In genomic region chr15:97765090-97765794, GRCm38 (mm10) we compare ENCODE assay signal across 9 mouse cellular contexts. TPM values are rescaled to one million over a fixed set of nuclear protein-coding genes. Genes with fewer than 3 reads are reported as not detected.
A peak's percentile ranks its signal among the peaks of the same experiment; 100 is the strongest.
DNase-seq lines count a peak whose midpoint lies in the region; ATAC-seq and TF ChIP-seq lines count a peak whose summit lies in the region.
"Had no signal": no experiment of that assay in that cellular context is flagged by ENCODE, and none has a peak within 500 bp of the region (broad histone marks: within the 10 kb centered on the region; RNA-seq: fewer than 3 reads in every experiment).

No protein-coding gene starts in this region.

- 41% methylated on average over 12 of the region's 13 CpGs for WGBS in liver, postnatal 0 days (ENCODE audit: insufficient replicate concordance)
- WGBS in liver, embryonic 12.5 days (ENCODE audit: insufficient replicate concordance): 29% methylated on average over 13 of the region's 13 CpGs
- WGBS in heart, embryonic 14.5 days: 42% methylated on average over 13 of the region's 13 CpGs
- WGBS in limb, embryonic 13.5 days: 38% methylated on average over 13 of the region's 13 CpGs
- 50% methylated on average over 13 of the region's 13 CpGs for WGBS in small intestine, adult 2 months

- no peaks in the 10 kb centered on the region for H3K36me3 ChIP-seq in liver, postnatal 0 days (replicated peaks; ENCODE audit: insufficient read depth, low read length)
- H3K36me3 ChIP-seq in liver, embryonic 12.5 days: no peaks in the 10 kb centered on the region
- H3K36me3 ChIP-seq in heart, embryonic 14.5 days (ENCODE audit: control insufficient read depth, insufficient read depth, low read length): peaks cover 3% of the 10 kb centered on the region; the same call in 1 of the 2 replicates
- peaks cover 2% of the 10 kb centered on the region; the same call in 1 of the 2 replicates for H3K36me3 ChIP-seq in limb, embryonic 13.5 days
- H3K36me3 ChIP-seq in small intestine, adult 2 months (ENCODE audit: control insufficient read depth, insufficient read depth, low read length): no peaks in the 10 kb centered on the region
- H3K36me3 ChIP-seq: liver, embryonic 15.5 days had no signal

- no peak for TF ChIP-seq CTCF in liver, postnatal 0 days (IDR thresholded peaks at IDR 0.05; ENCODE audit: low read depth)
- no peak for TF ChIP-seq CTCF in small intestine, adult 2 months (IDR thresholded peaks at IDR 0.05; ENCODE audit: extremely low read depth, insufficient read length, insufficient replicate concordance, low read depth, low read length)

- H3K9me3 ChIP-seq in liver, postnatal 0 days (ENCODE audit: low read length): no peaks in the 10 kb centered on the region
- H3K9me3 ChIP-seq in liver, embryonic 12.5 days (replicated peaks): no peaks in the 10 kb centered on the region
- H3K9me3 ChIP-seq in heart, embryonic 14.5 days (ENCODE audit: control insufficient read depth, low read length): no peaks in the 10 kb centered on the region
- no peaks in the 10 kb centered on the region for H3K9me3 ChIP-seq in limb, embryonic 13.5 days
- H3K9me3 ChIP-seq: liver, embryonic 15.5 days had no signal

- no peak for DNase-seq in liver, postnatal 0 days
- no peak for DNase-seq in right cerebral cortex, postnatal 10 days (ENCODE audit: low spot score in 2 of 2)
- no peak for DNase-seq in adrenal gland, postnatal 14 days

- 0 out of 2 replicates have a peak overlapping the region, but pooled peaks have one; percentile 84 for H3K4me2 ChIP-seq in liver, postnatal 0 days (ENCODE audit: low read depth, low read length)
- no peak overlapping the region for H3K4me2 ChIP-seq in liver, embryonic 12.5 days
- H3K4me2 ChIP-seq in heart, embryonic 14.5 days (ENCODE audit: low read length): peak overlapping the region; percentile 95
- peak overlapping the region; percentile 91 for H3K4me2 ChIP-seq in limb, embryonic 13.5 days (replicated peaks)
- H3K4me2 ChIP-seq: liver, embryonic 15.5 days had no signal

- H3K27me3 ChIP-seq in liver, postnatal 0 days (ENCODE audit: insufficient read depth, low read length): peaks cover 14% of the 10 kb centered on the region
- peaks cover 83% of the 10 kb centered on the region for H3K27me3 ChIP-seq in liver, embryonic 12.5 days (replicated peaks)
- H3K27me3 ChIP-seq in heart, embryonic 14.5 days (ENCODE audit: control insufficient read depth, insufficient read depth, low read length): no peaks in the 10 kb centered on the region
- peaks cover 14% of the 10 kb centered on the region for H3K27me3 ChIP-seq in limb, embryonic 13.5 days
- peaks cover 21% of the 10 kb centered on the region for H3K27me3 ChIP-seq in small intestine, adult 2 months (ENCODE audit: control insufficient read depth, insufficient read depth, low read length)

- no peak for ATAC-seq in liver, postnatal 0 days
- ATAC-seq in liver, embryonic 12.5 days: no peak
- no peak for ATAC-seq in heart, embryonic 14.5 days (ENCODE audit: insufficient number of reproducible peaks, insufficient read depth, low FRiP score, low read depth)
- ATAC-seq in limb, embryonic 13.5 days (ENCODE audit: low FRiP score, low read depth): no peak
- no peak for ATAC-seq in CD4-positive, CD25-positive, alpha-beta regulatory T cell, adult 4 months

- no peak overlapping the region for H3K27ac ChIP-seq in liver, postnatal 0 days (ENCODE audit: low read depth)
- H3K27ac ChIP-seq in liver, embryonic 12.5 days: no peak overlapping the region
- no peak overlapping the region for H3K27ac ChIP-seq in heart, embryonic 14.5 days (replicated peaks in 1 of 2; ENCODE audit: control insufficient read depth in 1 of 2, insufficient read depth in 1 of 2, low read depth in 2 of 2, low read length in 2 of 2)
- H3K27ac ChIP-seq in limb, embryonic 13.5 days: no peak overlapping the region
- peak overlapping the region; percentile 63 for H3K27ac ChIP-seq in small intestine, adult 2 months (ENCODE audit: insufficient read depth, low read depth, low read length)
- H3K27ac ChIP-seq: liver, embryonic 15.5 days had no signal

- no peak for TF ChIP-seq POLR2A in small intestine, adult 2 months (IDR thresholded peaks at IDR 0.05; ENCODE audit: low read depth, low read length)

- H3K4me1 ChIP-seq in liver, postnatal 0 days (ENCODE audit: insufficient read depth): peaks cover 35% of the 10 kb centered on the region
- peaks cover 28% of the 10 kb centered on the region for H3K4me1 ChIP-seq in liver, embryonic 12.5 days
- peaks cover 20 to 34% of the 10 kb centered on the region in 2 experiments for H3K4me1 ChIP-seq in heart, embryonic 14.5 days (ENCODE audit: control insufficient read depth in 2 of 2, insufficient read depth in 2 of 2, low read length in 2 of 2)
- H3K4me1 ChIP-seq in limb, embryonic 13.5 days: peaks cover 46% of the 10 kb centered on the region
- H3K4me1 ChIP-seq in small intestine, adult 2 months (ENCODE audit: control insufficient read depth, insufficient read depth, insufficient read length, low read length): peaks cover 9% of the 10 kb centered on the region

- no peak for TF ChIP-seq EP300 in liver, postnatal 0 days (IDR thresholded peaks at IDR 0.05; ENCODE audit: low read depth)

- no peak overlapping the region for H3K4me3 ChIP-seq in liver, postnatal 0 days (ENCODE audit: low read depth, low read length)
- H3K4me3 ChIP-seq in liver, embryonic 12.5 days: no peak overlapping the region
- peak overlapping the region; percentile 50 to 57; a peak in 3 of 4 replicates for H3K4me3 ChIP-seq in heart, embryonic 14.5 days (ENCODE audit: control insufficient read depth in 1 of 2, insufficient read depth in 1 of 2, low read depth in 1 of 2, low read length in 2 of 2)
- H3K4me3 ChIP-seq in limb, embryonic 13.5 days: peak overlapping the region; percentile 10; the same call in 1 of the 2 replicates
- H3K4me3 ChIP-seq in small intestine, adult 2 months (ENCODE audit: low read depth, low read length): peak overlapping the region; percentile 21

- no peak overlapping the region for H3K9ac ChIP-seq in liver, postnatal 0 days (replicated peaks)
- H3K9ac ChIP-seq in liver, embryonic 12.5 days: no peak overlapping the region
- H3K9ac ChIP-seq in heart, embryonic 14.5 days (ENCODE audit: low read length): peak overlapping the region; percentile 17; the same call in 1 of the 2 replicates
- no peak overlapping the region for H3K9ac ChIP-seq in limb, embryonic 13.5 days
- H3K9ac ChIP-seq: liver, embryonic 15.5 days had no signal

RNA-seq across cellular contexts. Expression of gene Rapgef3, which starts 2.5 kb away (rescaled TPM):
- 1.5 and 1.9 TPM in 2 replicates for polyA plus RNA-seq in liver, postnatal 0 days (2015; fragmentation: Nextera tagmentation; extraction: Ambion mirVana)
- 3.5 and 3.9 TPM in 2 replicates for polyA plus RNA-seq in liver, embryonic 12.5 days (2016; fragmentation: Nextera tagmentation; extraction: Ambion mirVana)
- 15.9 and 19.2 TPM in 2 replicates for polyA plus RNA-seq in heart, embryonic 14.5 days (2014; fragmentation: Nextera tagmentation; extraction: Ambion mirVana)
- polyA plus RNA-seq in limb, embryonic 13.5 days (2015; fragmentation: Nextera tagmentation; extraction: Ambion mirVana): 10.9 and 11.2 TPM in 2 replicates
- polyA plus RNA-seq in small intestine, adult 2 months (2012; rRNA removed): 11.3 and 17.1 TPM in 2 replicates
- 1 to 10 TPM in 1 of 2 experiments, under 1 TPM in 1; 0.31 to 1.5 TPM for polyA plus RNA-seq in CD4-positive, CD25-positive, alpha-beta regulatory T cell, adult 4 months (2017; shearing (Covaris generic))
- 22.2 and 24.9 TPM in 2 replicates for total RNA-seq in adrenal gland, postnatal 14 days (2021)

RNA-seq across cellular contexts. Expression of gene Slc48a1, which starts 13.1 kb away (rescaled TPM):
- 59.0 and 61.1 TPM in 2 replicates for polyA plus RNA-seq in liver, postnatal 0 days (2015; fragmentation: Nextera tagmentation; extraction: Ambion mirVana)
- 83.8 and 88.7 TPM in 2 replicates for polyA plus RNA-seq in liver, embryonic 12.5 days (2016; fragmentation: Nextera tagmentation; extraction: Ambion mirVana)
- polyA plus RNA-seq in heart, embryonic 14.5 days (2014; fragmentation: Nextera tagmentation; extraction: Ambion mirVana): 67.1 and 69.6 TPM in 2 replicates
- polyA plus RNA-seq in limb, embryonic 13.5 days (2015; fragmentation: Nextera tagmentation; extraction: Ambion mirVana): 39.5 and 41.7 TPM in 2 replicates
- polyA plus RNA-seq in small intestine, adult 2 months (2012; rRNA removed): 20.8 and 22.1 TPM in 2 replicates
- polyA plus RNA-seq in CD4-positive, CD25-positive, alpha-beta regulatory T cell, adult 4 months (2017; shearing (Covaris generic)): 10 to 100 TPM; 33.9 to 37.1 TPM
- 68.8 and 76.9 TPM in 2 replicates for total RNA-seq in adrenal gland, postnatal 14 days (2021)

RNA-seq across cellular contexts. Expression of gene Endou, which starts 34.1 kb away (rescaled TPM):
- polyA plus RNA-seq in liver, postnatal 0 days (2015; fragmentation: Nextera tagmentation; extraction: Ambion mirVana): 0.66 and 0.82 TPM in 2 replicates
- not detected in 2 replicates for polyA plus RNA-seq in liver, embryonic 12.5 days (2016; fragmentation: Nextera tagmentation; extraction: Ambion mirVana)
- 0.19 and 0.43 TPM in 2 replicates for polyA plus RNA-seq in heart, embryonic 14.5 days (2014; fragmentation: Nextera tagmentation; extraction: Ambion mirVana)
- polyA plus RNA-seq in limb, embryonic 13.5 days (2015; fragmentation: Nextera tagmentation; extraction: Ambion mirVana): 2.7 and 3.0 TPM in 2 replicates
- 0.24 and 0.51 TPM in 2 replicates for polyA plus RNA-seq in small intestine, adult 2 months (2012; rRNA removed)
- under 1 TPM in 1 of 2 experiments, not detected in 1; 0.22 TPM for polyA plus RNA-seq in CD4-positive, CD25-positive, alpha-beta regulatory T cell, adult 4 months (2017; shearing (Covaris generic))
- 0.90 and 1.1 TPM in 2 replicates for total RNA-seq in adrenal gland, postnatal 14 days (2021)

RNA-seq across cellular contexts. Expression of gene Rpap3, which starts 59.6 kb away (rescaled TPM):
- 6.7 and 7.8 TPM in 2 replicates for polyA plus RNA-seq in liver, postnatal 0 days (2015; fragmentation: Nextera tagmentation; extraction: Ambion mirVana)
- polyA plus RNA-seq in liver, embryonic 12.5 days (2016; fragmentation: Nextera tagmentation; extraction: Ambion mirVana): 19.5 and 20.0 TPM in 2 replicates
- 24.2 and 24.7 TPM in 2 replicates for polyA plus RNA-seq in heart, embryonic 14.5 days (2014; fragmentation: Nextera tagmentation; extraction: Ambion mirVana)
- polyA plus RNA-seq in limb, embryonic 13.5 days (2015; fragmentation: Nextera tagmentation; extraction: Ambion mirVana): 27.5 and 30.8 TPM in 2 replicates
- polyA plus RNA-seq in small intestine, adult 2 months (2012; rRNA removed): 0.55 and 0.63 TPM in 2 replicates
- polyA plus RNA-seq in CD4-positive, CD25-positive, alpha-beta regulatory T cell, adult 4 months (2017; shearing (Covaris generic)): 10 to 100 TPM; 25.7 to 31.8 TPM
- total RNA-seq in adrenal gland, postnatal 14 days (2021): 14.6 and 19.3 TPM in 2 replicates

Comparison
In these comparisons a context has a peak if more than half of its experiments do, and no peak if none do; other contexts are left out.
1. H3K4me3 ChIP-seq: peak in heart, embryonic 14.5 days (2 of 2), limb, embryonic 13.5 days (single experiment) and small intestine, adult 2 months (single experiment); none in liver, postnatal 0 days (single experiment) and liver, embryonic 12.5 days (single experiment).